Mouse (Mus musculus): ENCODE measurements around the gene Mdh1. TPM values are rescaled to one million over a fixed set of nuclear protein-coding genes. Genes with fewer than 3 reads are reported as not detected.
"Not testable (repeated sequence)": the region's sequence is repeated elsewhere in the genome, so short reads cannot be mapped to it uniquely, and the experiment has no call there.

Mdh1 gene
- polyA plus RNA-seq, 1 experiment from 2014 or later: 467 TPM

DNA sequence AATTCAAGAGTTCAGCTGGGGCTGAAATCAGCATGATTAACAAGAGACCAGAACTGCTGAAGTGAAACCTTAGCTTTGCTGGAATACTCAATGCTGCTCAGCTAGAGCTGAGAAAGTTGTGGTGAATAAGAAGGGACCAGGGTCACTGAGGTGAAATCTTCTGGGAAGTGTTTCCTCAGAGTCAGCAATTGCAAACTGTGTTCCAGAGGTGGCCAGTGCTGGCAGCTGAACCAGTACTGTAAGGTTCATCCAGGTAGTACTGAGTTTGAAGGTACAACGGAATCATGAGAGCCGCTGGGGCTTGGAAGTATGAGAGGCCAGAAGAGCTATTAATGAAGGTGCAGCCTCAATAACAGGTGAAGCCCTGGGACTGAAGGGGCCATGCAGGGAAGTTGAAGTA, 31.5 kb downstream of the Mdh1 start:
- no peak for ATAC-seq (replicated peaks)
- H3K4me1 ChIP-seq: no peaks in the 10 kb centered on the region
- WGBS: 99% methylated on average over 2 of the region's 2 CpGs

DNA sequence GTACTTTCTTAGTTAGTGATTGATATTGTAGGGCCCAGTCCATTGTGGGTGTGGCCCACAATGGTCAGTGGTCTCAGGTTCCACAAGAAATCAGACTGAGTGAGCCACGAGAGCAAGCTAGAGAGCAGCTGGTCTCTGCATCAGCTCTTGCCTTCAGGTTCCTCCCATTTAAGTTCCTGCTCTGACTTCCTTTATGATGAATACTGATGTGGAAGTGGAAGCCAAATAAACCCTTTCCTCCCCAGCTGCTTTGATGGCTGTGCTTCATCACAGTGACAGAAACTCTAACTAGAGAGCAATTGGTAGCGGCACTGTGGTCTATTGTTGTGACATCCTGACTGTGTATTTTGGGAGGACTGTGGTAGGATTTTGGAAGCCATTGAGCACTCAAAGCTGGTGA, 32.1 kb downstream of the Mdh1 start:
- H3K27ac ChIP-seq (replicated peaks): no peak overlapping the region
- no peaks in the 10 kb centered on the region for H3K9me3 ChIP-seq
- H3K36me3 ChIP-seq: no peaks in the 10 kb centered on the region
- H3K4me2 ChIP-seq (replicated peaks): no peak overlapping the region
- H3K4me3 ChIP-seq: no peak overlapping the region
- H3K27me3 ChIP-seq: no peaks in the 10 kb centered on the region
- WGBS: 52% methylated on average over 2 of the region's 2 CpGs
- no peak for ATAC-seq (replicated peaks)
- H3K4me1 ChIP-seq: no peaks in the 10 kb centered on the region
- no peak overlapping the region for H3K9ac ChIP-seq (replicated peaks)

More for the DNA sequence above, 31.5 kb downstream of the Mdh1 start:
- H3K4me3 ChIP-seq: no peak overlapping the region
- H3K9me3 ChIP-seq: no peaks in the 10 kb centered on the region
- no peak overlapping the region for H3K27ac ChIP-seq (replicated peaks)
- H3K9ac ChIP-seq (replicated peaks): no peak overlapping the region
- no peak overlapping the region for H3K4me2 ChIP-seq (replicated peaks)
- H3K36me3 ChIP-seq: no peaks in the 10 kb centered on the region
- H3K27me3 ChIP-seq: no peaks in the 10 kb centered on the region

DNA sequence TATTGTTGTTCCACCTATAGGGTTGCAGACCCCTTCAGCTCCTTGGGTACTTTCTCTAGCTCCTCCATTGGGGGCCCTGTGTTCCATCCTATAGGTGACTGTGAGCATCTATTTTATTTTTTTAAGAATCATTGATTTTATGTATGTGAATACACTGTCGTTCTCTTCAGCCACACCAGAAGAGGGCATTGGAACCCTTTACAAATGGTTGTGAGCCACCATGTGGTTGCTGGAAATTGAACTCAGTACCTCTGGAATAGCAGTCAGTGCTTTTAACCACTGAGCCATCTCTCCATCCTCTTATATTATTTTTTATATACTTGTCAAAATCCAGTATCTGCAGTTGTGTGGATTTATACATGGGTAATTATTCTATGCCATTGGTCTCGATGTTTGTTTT, 41.3 kb downstream of the Mdh1 start:
- H3K9me3 ChIP-seq; H3K4me3 ChIP-seq; H3K4me2 ChIP-seq (replicated peaks); H3K27ac ChIP-seq (replicated peaks); H3K9ac ChIP-seq (replicated peaks); H3K36me3 ChIP-seq; H3K27me3 ChIP-seq; ATAC-seq (replicated peaks); H3K4me1 ChIP-seq: not testable (repeated sequence)
- WGBS: 87% methylated on average over 2 of the region's 2 CpGs

DNA sequence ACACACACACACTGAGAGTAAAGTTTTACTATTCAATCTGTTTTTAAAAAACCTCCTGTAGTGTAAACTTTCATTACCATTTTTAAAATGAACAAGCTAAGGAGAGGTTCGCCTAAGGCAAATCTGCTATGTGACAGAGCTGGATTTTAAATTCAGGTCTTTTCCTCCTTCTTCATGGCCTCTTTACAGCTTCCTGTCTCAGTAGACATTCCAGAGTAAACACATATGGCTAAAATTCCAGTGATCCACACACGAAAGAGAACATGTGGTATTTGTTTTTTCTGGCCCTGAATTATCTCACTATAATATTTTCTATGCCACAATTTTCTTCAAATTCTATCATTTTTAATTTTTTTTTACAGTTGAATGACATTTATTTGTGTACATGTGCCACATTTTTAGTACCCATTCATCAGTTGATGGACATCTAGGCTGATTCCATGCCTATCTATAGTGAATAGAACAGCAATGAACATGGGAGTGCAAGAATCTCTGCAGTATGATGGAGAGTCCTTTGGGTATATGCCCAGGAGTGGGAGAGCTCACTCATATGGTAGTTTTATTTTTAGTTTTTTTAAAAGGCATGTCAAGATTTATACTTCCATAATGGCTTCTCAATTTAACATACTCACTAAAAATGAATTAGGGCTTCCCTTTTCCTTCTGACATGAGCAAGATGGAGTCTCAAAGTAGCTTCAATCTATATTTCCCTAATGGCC, 43.3 kb downstream of the Mdh1 start:
- ATAC-seq (replicated peaks): no peak
- H3K36me3 ChIP-seq: no peaks in the 10 kb centered on the region
- WGBS: 61% methylated on average over 2 of the region's 2 CpGs

DNA sequence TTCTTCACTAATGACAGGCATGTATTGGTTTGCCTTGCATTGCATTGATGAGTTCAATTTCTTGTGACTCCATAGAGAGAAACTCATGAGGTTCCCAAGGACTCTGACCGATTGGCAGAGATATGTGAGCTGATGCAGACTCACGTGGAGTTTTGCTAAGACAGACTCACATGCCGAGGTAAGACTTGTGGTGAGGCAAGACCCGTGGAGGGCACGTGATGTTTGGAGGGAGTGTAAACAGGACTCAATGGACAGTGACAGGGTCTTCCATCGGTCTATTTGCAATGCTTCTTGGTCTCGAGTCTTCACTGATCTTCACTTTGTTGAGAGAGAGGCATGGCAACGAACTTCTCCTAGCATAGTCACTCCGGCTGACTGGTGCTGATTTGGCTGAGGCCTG, 54.4 kb downstream of the Mdh1 start:
- Histone ChIP-seq H3K4me3 (no peak overlapping the region), H3K27me3 (no peaks in the 10 kb centered on the region), H3K4me1 (no peaks in the 10 kb centered on the region), H3K36me3 (no peaks in the 10 kb centered on the region), H3K9ac (replicated peaks) (no peak overlapping the region), H3K9me3 (no peaks in the 10 kb centered on the region), H3K27ac (replicated peaks) (no peak overlapping the region), H3K4me2 (replicated peaks) (no peak overlapping the region)
- no peak for ATAC-seq (replicated peaks)
- 89% methylated on average over 9 of the region's 9 CpGs for WGBS

More for the DNA sequence above, 43.3 kb downstream of the Mdh1 start:
- Histone ChIP-seq H3K4me3 (no peak overlapping the region), H3K27ac (replicated peaks) (no peak overlapping the region), H3K9ac (replicated peaks) (no peak overlapping the region), H3K4me2 (replicated peaks) (no peak overlapping the region), H3K9me3 (no peaks in the 10 kb centered on the region), H3K4me1 (no peaks in the 10 kb centered on the region), H3K27me3 (no peaks in the 10 kb centered on the region)

DNA sequence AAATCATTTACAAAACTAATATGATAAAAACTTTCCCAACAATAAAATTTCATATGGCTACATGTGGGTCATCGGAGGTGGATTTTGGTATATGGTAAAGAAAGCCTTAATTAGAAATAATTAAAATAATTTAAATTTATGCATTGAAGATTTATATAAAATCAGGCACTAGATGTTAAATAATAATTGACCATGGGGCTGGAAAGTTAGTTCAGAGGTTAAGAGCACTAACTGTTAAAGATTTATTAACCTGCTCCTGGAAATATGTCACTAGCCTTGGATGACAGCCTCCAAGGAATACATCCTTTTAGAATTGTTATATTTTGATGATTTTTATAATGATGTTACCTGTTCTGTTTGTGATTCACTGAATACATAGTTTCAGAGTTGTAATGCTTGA, 55.8 kb downstream of the Mdh1 start:
- H3K9ac ChIP-seq (replicated peaks); H3K36me3 ChIP-seq; H3K4me2 ChIP-seq (replicated peaks); H3K9me3 ChIP-seq; H3K4me1 ChIP-seq; H3K27ac ChIP-seq (replicated peaks); H3K27me3 ChIP-seq; H3K4me3 ChIP-seq; ATAC-seq (replicated peaks): not testable (repeated sequence)
- WGBS: 100% methylated on average over 1 of the region's 1 CpGs

DNA sequence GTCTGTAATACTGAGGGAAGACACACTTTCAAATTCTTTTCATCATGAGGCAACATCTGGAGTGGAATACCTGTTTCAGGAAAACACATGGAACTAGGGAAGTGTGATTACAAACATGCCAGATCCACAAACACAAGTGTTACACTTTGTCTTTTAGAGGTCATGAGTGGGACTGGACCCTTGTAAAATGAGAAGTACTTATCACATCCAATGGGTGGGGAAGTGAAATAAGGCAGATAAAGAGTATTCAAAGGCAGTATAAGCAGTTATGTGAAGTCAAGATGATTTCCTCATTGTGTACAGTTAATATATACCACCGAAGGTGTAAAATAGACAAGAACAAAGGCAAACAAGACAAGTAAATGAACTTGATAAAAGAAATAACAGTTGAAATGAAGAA, 61.6 kb downstream of the Mdh1 start:
- H3K9ac ChIP-seq (replicated peaks); H3K4me1 ChIP-seq: not testable (repeated sequence)
- 88% methylated on average over 1 of the region's 1 CpGs for WGBS

DNA sequence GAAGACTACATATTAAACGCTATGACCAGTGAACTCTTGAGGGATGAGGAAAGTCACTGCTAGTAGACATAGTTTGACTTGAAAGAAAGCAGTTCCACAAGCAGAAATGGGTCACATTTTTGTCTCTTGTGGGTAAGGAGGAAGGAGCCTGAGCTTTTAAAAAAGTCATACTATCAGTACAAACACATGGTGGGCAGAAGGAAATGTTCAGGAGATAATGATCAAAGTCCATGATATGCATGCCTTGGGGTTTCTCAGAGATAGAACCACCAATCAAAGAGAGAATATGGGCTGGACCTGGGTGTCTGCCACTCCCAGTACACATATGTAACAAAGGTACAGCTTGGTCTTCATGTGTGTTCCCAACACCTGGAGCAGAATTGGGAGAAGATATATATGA, 63.5 kb downstream of the Mdh1 start:
- not testable (repeated sequence) for ATAC-seq (replicated peaks); H3K36me3 ChIP-seq; H3K4me3 ChIP-seq; H3K9ac ChIP-seq (replicated peaks); H3K27me3 ChIP-seq; H3K9me3 ChIP-seq; H3K4me1 ChIP-seq; H3K27ac ChIP-seq (replicated peaks); H3K4me2 ChIP-seq (replicated peaks)
- WGBS: 87% methylated on average over 1 of the region's 1 CpGs

More for the DNA sequence above, 61.6 kb downstream of the Mdh1 start:
- H3K9me3 ChIP-seq; ATAC-seq (replicated peaks); H3K27ac ChIP-seq (replicated peaks); H3K36me3 ChIP-seq; H3K4me2 ChIP-seq (replicated peaks); H3K4me3 ChIP-seq; H3K27me3 ChIP-seq: not testable (repeated sequence)

DNA sequence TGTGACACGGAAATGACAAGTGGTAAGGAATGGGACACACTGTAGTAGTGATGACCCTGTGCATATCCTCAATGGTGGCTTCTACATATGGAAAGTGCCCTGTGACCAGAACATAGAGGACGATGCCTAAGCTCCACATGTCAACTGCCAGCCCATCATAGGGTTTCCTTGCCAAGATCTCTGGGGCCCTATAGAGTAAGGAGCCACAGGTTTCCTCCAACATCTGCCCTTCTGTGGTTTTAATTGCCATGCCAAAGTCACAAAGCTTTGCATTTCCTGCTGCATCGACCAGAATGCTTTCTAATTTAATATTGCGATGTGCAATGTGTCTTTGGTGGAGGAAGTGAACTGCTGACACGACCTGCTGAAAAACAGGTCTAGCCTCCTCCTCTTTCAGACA, 65.1 kb downstream of the Mdh1 start:
- H3K27me3 ChIP-seq; H3K4me1 ChIP-seq; H3K4me2 ChIP-seq (replicated peaks); H3K36me3 ChIP-seq; H3K9ac ChIP-seq (replicated peaks); ATAC-seq (replicated peaks); H3K27ac ChIP-seq (replicated peaks); H3K4me3 ChIP-seq; H3K9me3 ChIP-seq: not testable (repeated sequence)
- WGBS: 88% methylated on average over 5 of the region's 5 CpGs

Small RNAs within 50 kb of the gene (microRNA-seq; reads per million reads assigned to microRNA genes)
- gene Gm22990: not detected

Other genes starting within 250 kb of the Mdh1 start
- 53.6 and 56.1 TPM in 2 replicates for gene Ugp2, start 201.2 kb downstream of the Mdh1 start, polyA plus RNA-seq (2015; fragmentation: Nextera tagmentation; extraction: Ambion mirVana)
- 11.3 and 13.1 TPM in 2 replicates for gene Wdpcp, start 132 bp downstream of the Mdh1 start, polyA plus RNA-seq (2015; fragmentation: Nextera tagmentation; extraction: Ambion mirVana)

Measured in forebrain, embryonic 15.5 days (tissue).